Mouse (Mus musculus) C2C12 (cell line): ENCODE results near the gene Gm49358. TPM values are rescaled to one million over a fixed set of nuclear protein-coding genes. Genes with fewer than 3 reads are reported as not detected.

Experiments
- H3K27me3 ChIP-seq: one replicate; pipeline ENCODE4 v1.6.1; 2011; ENCODE audit not compliant: control insufficient read depth, insufficient read depth, insufficient read length
- H3K36me3 ChIP-seq: one replicate; pipeline ENCODE4 v1.6.1; 2011; ENCODE audit not compliant: control insufficient read depth, insufficient read depth
- H3K4me3 ChIP-seq: one replicate; pipeline ENCODE4 v1.5.1; 2011; ENCODE audit warnings: mild to moderate bottlenecking, control low read depth; ENCODE audit not compliant: poor library complexity, insufficient read depth, severe bottlenecking
- H3K79me2 ChIP-seq: one replicate; pipeline ENCODE4 v1.6.1; 2011; ENCODE audit not compliant: control insufficient read depth, insufficient read depth
- H3K79me3 ChIP-seq: one replicate; pipeline ENCODE4 v1.6.1; 2011; ENCODE audit warnings: low read depth, control low read depth
- H3ac ChIP-seq: one replicate; pipeline ENCODE3; 2011; ENCODE audit warnings: low read depth; ENCODE audit not compliant: control insufficient read depth, insufficient read length
- CEBPB ChIP-seq: IDR thresholded peaks from one replicate; pipeline ENCODE4 v1.6.1; 2011; ENCODE audit warnings: low read depth, mild to moderate bottlenecking, control low read depth, moderate library complexity
- CTCF ChIP-seq: IDR thresholded peaks from one replicate; pipeline ENCODE4 v1.5.1; 2011; ENCODE audit not compliant: control insufficient read depth, insufficient read depth, insufficient read length
- FOSL1 ChIP-seq: IDR thresholded peaks from one replicate; pipeline ENCODE4 v1.8.0; 2011; ENCODE audit warnings: mild to moderate bottlenecking, low read length; ENCODE audit not compliant: poor library complexity, insufficient read depth, severe bottlenecking
- MAX ChIP-seq: IDR thresholded peaks from one replicate; pipeline ENCODE4 v1.6.1; 2011; ENCODE audit warnings: mild to moderate bottlenecking, control low read depth
- MYOD1 ChIP-seq: IDR thresholded peaks from one replicate; pipeline ENCODE4 v1.6.1; 2011; ENCODE audit warnings: low read depth; ENCODE audit not compliant: control insufficient read depth, insufficient read length
- MYOG ChIP-seq: IDR thresholded peaks from one replicate; pipeline ENCODE4 v1.6.1; 2011; ENCODE audit not compliant: control insufficient read depth, insufficient read length; ENCODE audit errors: extremely low read depth
- USF1 ChIP-seq: IDR thresholded peaks from one replicate; pipeline ENCODE4 v1.6.1; 2011; ENCODE audit warnings: low read depth, mild to moderate bottlenecking, control low read depth, moderate library complexity
- polyA plus RNA-seq: library from polyadenylated mRNA; unstranded; fragments of >200 nt; fragmentation: generic; extraction: Trizol; gene quantifications from one replicate; pipeline ENCODE4 v1.2.1, GENCODE M21; 2012; ENCODE audit warnings: missing spikeins

Gene Gm49358
- polyA plus RNA-seq, 1 experiment = not detected

- H3K79me3 ChIP-seq = no peaks in the 10 kb centered on the region
- H3K79me2 ChIP-seq = no peaks in the 10 kb centered on the region
- H3K27me3 ChIP-seq = no peaks in the 10 kb centered on the region
- no peak for TF ChIP-seq CTCF
- TF ChIP-seq MAX = no peak
- H3ac ChIP-seq = no peak overlapping the region
- H3K36me3 ChIP-seq = no peaks in the 10 kb centered on the region
- H3K4me3 ChIP-seq = no peak overlapping the region
Observed at GRCm38 (mm10) chr10:86742918-86743317, 20.9 kb upstream of the Gm49358 start.

GRCm38 (mm10) chr10:86744306-86744705, 19.5 kb upstream of the Gm49358 start:
- TF ChIP-seq CTCF (no peak), MYOD1 (no peak)
- Histone ChIP-seq H3K79me2 (no peaks in the 10 kb centered on the region), H3K79me3 (no peaks in the 10 kb centered on the region), H3K36me3 (no peaks in the 10 kb centered on the region), H3K4me3 (no peak overlapping the region), H3K27me3 (no peaks in the 10 kb centered on the region), H3ac (no peak overlapping the region)

- Histone ChIP-seq H3K79me3 (no peaks in the 10 kb centered on the region), H3K4me3 (no peak overlapping the region), H3K36me3 (no peaks in the 10 kb centered on the region), H3K27me3 (no peaks in the 10 kb centered on the region), H3K79me2 (no peaks in the 10 kb centered on the region), H3ac (no peak overlapping the region)
- no peak for TF ChIP-seq MAX
- no peak for TF ChIP-seq MYOG
- no peak for TF ChIP-seq MYOD1
- no peak for TF ChIP-seq USF1
- no peak for TF ChIP-seq FOSL1
- TF ChIP-seq CTCF = no peak
- no peak for TF ChIP-seq CEBPB
Observed at GRCm38 (mm10) chr10:86755816-86756502, 7.8 kb upstream of the Gm49358 start.

- Histone ChIP-seq H3K79me3 (no peaks in the 10 kb centered on the region), H3ac (no peak overlapping the region)
- TF ChIP-seq MAX (no peak), CEBPB (no peak), MYOG (no peak), USF1 (no peak), MYOD1 (no peak), CTCF (no peak)
Observed at GRCm38 (mm10) chr10:86757724-86758123, 6.0 kb upstream of the Gm49358 start.

GRCm38 (mm10) chr10:86758211-86758610, 5.6 kb upstream of the Gm49358 start:
- no peak overlapping the region for H3K4me3 ChIP-seq
- TF ChIP-seq MAX (no peak), MYOG (no peak), CTCF (no peak), USF1 (no peak), CEBPB (no peak), FOSL1 (no peak), MYOD1 (no peak)
- H3K36me3 ChIP-seq = no peaks in the 10 kb centered on the region
- H3K27me3 ChIP-seq = no peaks in the 10 kb centered on the region
- H3K79me3 ChIP-seq = no peaks in the 10 kb centered on the region
- no peak overlapping the region for H3ac ChIP-seq
- H3K79me2 ChIP-seq = no peaks in the 10 kb centered on the region

More at GRCm38 (mm10) chr10:86757724-86758123, 6.0 kb upstream of the Gm49358 start:
- Histone ChIP-seq H3K36me3 (no peaks in the 10 kb centered on the region), H3K79me2 (no peaks in the 10 kb centered on the region), H3K27me3 (no peaks in the 10 kb centered on the region), H3K4me3 (no peak overlapping the region)

- H3K36me3 ChIP-seq = no peaks in the 10 kb centered on the region
- no peak overlapping the region for H3ac ChIP-seq
Observed at GRCm38 (mm10) chr10:86761236-86761635, 2.5 kb upstream of the Gm49358 start.

More at GRCm38 (mm10) chr10:86761236-86761635, 2.5 kb upstream of the Gm49358 start:
- no peaks in the 10 kb centered on the region for H3K27me3 ChIP-seq
- no peaks in the 10 kb centered on the region for H3K79me3 ChIP-seq
- no peak overlapping the region for H3K4me3 ChIP-seq
- no peak for TF ChIP-seq CTCF
- no peak for TF ChIP-seq MYOD1
- TF ChIP-seq MYOG = no peak
- no peak for TF ChIP-seq CEBPB
- no peak for TF ChIP-seq FOSL1
- no peak for TF ChIP-seq USF1
- TF ChIP-seq MAX = no peak
- H3K79me2 ChIP-seq = no peaks in the 10 kb centered on the region
